Mouse (Mus musculus) forebrain, embryonic 11.5 days (tissue): ENCODE measurements around the gene Ppfibp1. TPM values are rescaled to one million over a fixed set of nuclear protein-coding genes. Genes with fewer than 3 reads are reported as not detected.

Experiments used
- ATAC-seq: fragments of 200-750 bp; cut with Nextera tagmentation; replicated peaks from 2 replicates; pipeline ENCODE4 v1.8.0; 2017; ENCODE audit warnings: moderate TSS enrichment; ENCODE audit not compliant: low FRiP score
- DNase-seq: peaks from one replicate; pipeline ENCODE4 v3.0.0-alpha.2; 2017; ENCODE audit warnings: low spot score
- H3K27ac ChIP-seq: fragments of 300-500 bp; sonication (generic); 2 replicates; pipeline ENCODE4 v1.5.1; 2014; ENCODE audit warnings: low read depth, low read length
- H3K27me3 ChIP-seq: fragments of 300-500 bp; sonication (generic); 2 replicates; pipeline ENCODE4 v1.6.1; 2014; ENCODE audit warnings: mild to moderate bottlenecking, low read length, mixed read lengths; ENCODE audit not compliant: control insufficient read depth, insufficient read depth
- H3K36me3 ChIP-seq: fragments of 300-500 bp; sonication (generic); 2 replicates; pipeline ENCODE4 v1.6.1; 2014; ENCODE audit warnings: mild to moderate bottlenecking, low read length, moderate library complexity, mixed read lengths; ENCODE audit not compliant: control insufficient read depth, insufficient read depth
- H3K4me1 ChIP-seq: fragments of 300-500 bp; sonication (generic); replicated peaks from 2 replicates; pipeline ENCODE4 v1.6.1; 2014; ENCODE audit warnings: low read length, mixed read lengths; ENCODE audit not compliant: control insufficient read depth, insufficient read depth
- H3K4me2 ChIP-seq: fragments of 300-500 bp; sonication (generic); 2 replicates; pipeline ENCODE4 v1.6.1; 2014; ENCODE audit warnings: low read depth, mild to moderate bottlenecking, low read length, moderate library complexity, mixed read lengths; ENCODE audit not compliant: severe bottlenecking
- H3K4me3 ChIP-seq: fragments of 300-500 bp; sonication (generic); 2 replicates; pipeline ENCODE4 v1.5.1; 2014; ENCODE audit warnings: low read depth, low read length
- H3K9ac ChIP-seq: fragments of 300-500 bp; sonication (generic); 2 replicates; pipeline ENCODE4 v1.6.1; 2014; ENCODE audit warnings: low read length
- H3K9me3 ChIP-seq: fragments of 300-500 bp; sonication (generic); 2 replicates; pipeline ENCODE4 v1.6.1; 2016; ENCODE audit warnings: low read length, mixed read lengths; ENCODE audit not compliant: control insufficient read depth
- WGBS: fragments of 180-500 bp; shearing (Covaris S2); extraction: QIAGEN DNeasy Blood & Tissue Kit; methylation state at CpG from one replicate; pipeline ENCODE4 v1.1.7; 2014; 5-methylcytosine and 5-hydroxymethylcytosine counted together
- polyA plus RNA-seq: library from polyadenylated mRNA; unstranded; fragments of >200 nt; fragmentation: Nextera tagmentation; extraction: Ambion mirVana; gene quantifications from 2 replicates; pipeline ENCODE4 v1.2.1, GENCODE M21; 2014

The Ppfibp1 gene
- polyA plus RNA-seq, 1 experiment from 2014 or later: 38.4 TPM

DNA sequence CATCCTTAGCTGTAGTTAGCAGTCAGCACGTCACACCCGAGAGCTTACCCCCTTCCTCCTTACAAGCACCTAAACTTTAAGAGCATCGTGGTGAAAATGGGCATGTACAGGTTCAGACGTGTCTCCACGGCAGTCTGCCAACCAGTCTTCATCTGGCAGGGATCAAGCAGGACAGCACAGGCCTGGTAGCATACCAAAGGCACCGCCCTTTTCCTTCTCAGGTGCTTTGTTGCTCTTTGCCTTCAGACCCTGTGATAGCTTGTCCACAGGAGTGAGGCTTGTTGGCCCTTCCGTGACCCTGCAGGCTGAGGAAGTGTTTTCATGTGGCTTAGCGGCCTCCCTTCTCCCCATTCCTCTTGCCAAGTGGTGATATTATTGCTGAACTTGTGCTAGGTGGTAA is 50.7 kb downstream of the Ppfibp1 start:
- no peak overlapping the region for H3K4me3 ChIP-seq
- no peak overlapping the region for H3K4me2 ChIP-seq
- no peak for ATAC-seq
- WGBS: 91% methylated on average over 8 of the region's 8 CpGs
- no peaks in the 10 kb centered on the region for H3K9me3 ChIP-seq
- H3K9ac ChIP-seq: no peak overlapping the region
- no peaks in the 10 kb centered on the region for H3K36me3 ChIP-seq
- H3K27me3 ChIP-seq: no peaks in the 10 kb centered on the region
- DNase-seq: no peak
- no peaks in the 10 kb centered on the region for H3K4me1 ChIP-seq
- no peak overlapping the region for H3K27ac ChIP-seq

DNA sequence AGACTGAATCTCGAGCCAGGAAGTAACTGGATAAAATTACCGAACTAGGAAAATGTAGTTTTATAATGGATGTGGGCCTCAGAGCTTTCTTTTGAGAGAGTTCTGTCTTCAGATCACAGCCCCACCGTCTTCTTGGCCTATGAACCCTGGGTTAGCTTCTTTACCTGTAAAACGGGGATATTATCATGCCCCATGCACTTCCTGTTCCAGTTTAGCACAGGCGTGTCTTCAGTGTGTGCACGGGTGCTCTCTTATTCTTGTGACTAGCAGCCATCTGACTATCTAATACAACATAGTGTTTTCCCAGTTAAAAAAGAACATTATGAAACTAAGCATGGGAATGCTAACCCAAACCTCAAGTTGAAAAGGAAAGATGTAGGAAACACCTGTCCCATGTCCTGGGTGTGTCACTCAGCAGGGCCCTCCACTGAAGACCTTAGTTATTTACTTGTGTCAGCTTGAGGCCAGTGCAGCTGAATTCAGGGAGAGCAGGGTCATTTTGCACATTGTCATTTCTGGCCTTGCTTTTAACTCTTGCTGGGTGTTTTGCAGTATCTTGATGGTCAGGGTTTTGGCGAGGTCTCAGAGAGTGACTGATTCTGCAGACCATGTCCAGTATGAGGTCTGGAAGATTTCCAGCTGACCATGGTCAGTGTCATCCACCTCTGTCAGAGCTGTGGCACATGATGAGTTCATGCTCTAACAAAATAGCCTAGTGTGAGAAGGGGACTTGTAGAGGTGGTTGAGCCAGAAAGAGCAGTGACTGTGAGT is 53.4 kb downstream of the Ppfibp1 start:
- no peak overlapping the region for H3K9ac ChIP-seq
- no peaks in the 10 kb centered on the region for H3K4me1 ChIP-seq
- no peak overlapping the region for H3K4me2 ChIP-seq
- no peak overlapping the region for H3K27ac ChIP-seq
- no peak for ATAC-seq
- no peak for DNase-seq
- no peaks in the 10 kb centered on the region for H3K9me3 ChIP-seq
- no peaks in the 10 kb centered on the region for H3K36me3 ChIP-seq
- WGBS: 90% methylated on average over 7 of the region's 7 CpGs
- H3K27me3 ChIP-seq: no peaks in the 10 kb centered on the region
- H3K4me3 ChIP-seq: no peak overlapping the region

DNA sequence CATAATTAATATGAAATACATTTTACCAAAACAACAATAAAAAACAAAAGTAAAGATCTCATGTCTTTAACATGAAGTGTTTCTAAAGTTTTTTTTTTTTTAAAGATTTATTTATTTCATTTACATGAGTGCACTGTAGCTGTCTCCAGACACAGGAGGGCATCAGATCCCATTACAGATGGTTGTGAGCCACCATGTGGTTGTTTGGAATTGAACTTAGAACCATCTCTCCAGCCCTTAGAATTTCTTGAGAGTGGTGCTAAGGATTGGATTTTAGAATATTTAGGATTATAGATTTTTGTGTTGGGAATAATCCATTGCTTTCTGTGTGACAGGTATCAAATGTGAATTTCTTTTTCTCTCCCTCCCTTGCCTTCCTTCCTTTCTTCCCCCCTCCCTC is 55.7 kb downstream of the Ppfibp1 start:
- H3K36me3 ChIP-seq: no peaks in the 10 kb centered on the region
- no peak overlapping the region for H3K4me2 ChIP-seq
- no peak overlapping the region for H3K4me3 ChIP-seq
- no peak overlapping the region for H3K27ac ChIP-seq
- H3K27me3 ChIP-seq: no peaks in the 10 kb centered on the region
- ATAC-seq (no peak), DNase-seq (no peak)
- no peaks in the 10 kb centered on the region for H3K9me3 ChIP-seq
- no peaks in the 10 kb centered on the region for H3K4me1 ChIP-seq
- no peak overlapping the region for H3K9ac ChIP-seq

DNA sequence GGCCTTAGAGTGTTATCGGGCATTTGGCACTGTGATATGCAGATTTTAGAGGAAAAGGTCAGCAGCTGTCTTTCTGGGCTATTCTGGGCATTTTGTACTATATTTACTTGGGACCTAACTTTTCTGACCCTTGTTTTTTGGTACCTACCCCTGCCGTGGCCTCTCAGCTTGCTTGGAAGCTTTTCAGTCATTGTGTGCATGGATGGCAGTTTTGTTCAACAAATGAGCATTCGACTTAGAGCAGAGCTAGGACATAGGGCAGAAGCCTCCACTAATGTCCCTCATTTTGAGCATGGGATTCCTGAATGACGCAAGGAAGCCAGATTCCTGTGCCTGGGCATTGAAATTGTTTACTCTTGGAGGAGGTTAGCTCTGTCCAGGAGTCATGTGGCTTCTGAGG is 56.5 kb downstream of the Ppfibp1 start:
- WGBS: 65% methylated on average over 4 of the region's 4 CpGs
- H3K4me2 ChIP-seq: no peak overlapping the region
- no peak overlapping the region for H3K27ac ChIP-seq
- H3K27me3 ChIP-seq: no peaks in the 10 kb centered on the region
- H3K4me3 ChIP-seq: no peak overlapping the region
- no peaks in the 10 kb centered on the region for H3K9me3 ChIP-seq
- no peak overlapping the region for H3K9ac ChIP-seq
- ATAC-seq: no peak
- DNase-seq: no peak
- H3K4me1 ChIP-seq: peaks cover 2% of the 10 kb centered on the region; the same call in 1 of the 2 replicates
- no peaks in the 10 kb centered on the region for H3K36me3 ChIP-seq

DNA sequence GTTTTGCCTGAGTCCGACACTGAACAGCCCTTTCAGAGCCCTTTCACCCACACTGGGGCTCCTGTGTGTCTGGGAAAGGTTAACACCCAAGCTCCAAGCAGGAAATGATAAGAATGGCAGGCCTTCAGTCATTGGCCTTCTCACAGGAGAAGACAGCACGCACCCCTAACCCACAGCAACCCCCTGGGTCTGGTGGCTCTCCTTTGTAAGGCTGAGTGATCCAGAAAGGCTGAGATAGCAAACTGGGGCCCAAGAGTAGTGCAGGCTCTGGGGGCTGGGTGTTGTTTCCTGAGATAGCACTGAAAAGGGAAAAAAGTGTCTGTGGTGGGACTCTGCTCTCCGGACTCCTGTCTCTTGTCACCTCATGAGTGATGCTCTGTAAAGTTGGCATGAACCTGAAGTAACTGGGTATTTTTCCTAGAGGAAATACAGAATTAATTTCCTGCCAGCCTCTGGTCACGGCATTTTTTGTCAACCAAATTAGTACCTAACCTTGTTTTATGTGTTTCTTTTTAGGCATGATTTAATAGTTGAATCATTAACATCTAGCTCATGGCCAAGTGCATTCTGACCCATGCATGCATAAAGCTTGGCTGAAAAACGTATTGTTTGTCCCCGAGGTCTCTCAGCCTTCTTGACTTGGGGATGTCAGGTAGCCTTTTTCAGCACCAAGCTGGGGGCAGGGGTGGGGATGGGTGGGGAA is 58.2 kb downstream of the Ppfibp1 start:
- ATAC-seq (no peak), DNase-seq (no peak)
- H3K9ac ChIP-seq: no peak overlapping the region
- H3K36me3 ChIP-seq: no peaks in the 10 kb centered on the region
- H3K27ac ChIP-seq: no peak overlapping the region
- peaks cover 4% of the 10 kb centered on the region; the same call in 1 of the 2 replicates for H3K4me1 ChIP-seq
- H3K27me3 ChIP-seq: no peaks in the 10 kb centered on the region
- no peaks in the 10 kb centered on the region for H3K9me3 ChIP-seq
- WGBS: 81% methylated on average over 6 of the region's 6 CpGs
- H3K4me3 ChIP-seq: no peak overlapping the region
- no peak overlapping the region for H3K4me2 ChIP-seq

DNA sequence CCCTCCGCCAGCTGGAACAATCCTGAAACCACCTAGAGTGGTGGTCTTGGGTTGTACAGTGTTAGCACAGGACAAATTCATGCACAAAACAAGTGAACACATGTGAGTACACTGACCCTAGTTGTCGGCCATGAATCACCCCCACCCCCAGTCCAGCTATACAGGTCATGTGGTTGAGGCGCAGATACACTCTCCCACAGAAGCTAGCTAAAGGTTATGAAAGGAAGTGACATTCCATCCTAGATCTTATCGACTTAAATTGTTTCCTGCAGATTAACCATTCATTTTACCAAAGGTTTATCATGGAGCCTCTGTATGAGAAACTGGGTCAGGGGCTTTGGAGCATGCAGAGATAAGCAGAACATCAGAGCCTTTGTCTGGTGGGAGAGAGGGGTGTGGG is 58.9 kb downstream of the Ppfibp1 start:
- Histone ChIP-seq H3K4me3 (no peak overlapping the region), H3K27ac (no peak overlapping the region), H3K9ac (no peak overlapping the region), H3K4me1 (peaks cover 4% of the 10 kb centered on the region; the same call in 1 of the 2 replicates), H3K4me2 (no peak overlapping the region), H3K27me3 (no peaks in the 10 kb centered on the region), H3K9me3 (no peaks in the 10 kb centered on the region), H3K36me3 (no peaks in the 10 kb centered on the region)
- 77% methylated on average over 4 of the region's 4 CpGs for WGBS
- DNase-seq: no peak
- ATAC-seq: no peak

DNA sequence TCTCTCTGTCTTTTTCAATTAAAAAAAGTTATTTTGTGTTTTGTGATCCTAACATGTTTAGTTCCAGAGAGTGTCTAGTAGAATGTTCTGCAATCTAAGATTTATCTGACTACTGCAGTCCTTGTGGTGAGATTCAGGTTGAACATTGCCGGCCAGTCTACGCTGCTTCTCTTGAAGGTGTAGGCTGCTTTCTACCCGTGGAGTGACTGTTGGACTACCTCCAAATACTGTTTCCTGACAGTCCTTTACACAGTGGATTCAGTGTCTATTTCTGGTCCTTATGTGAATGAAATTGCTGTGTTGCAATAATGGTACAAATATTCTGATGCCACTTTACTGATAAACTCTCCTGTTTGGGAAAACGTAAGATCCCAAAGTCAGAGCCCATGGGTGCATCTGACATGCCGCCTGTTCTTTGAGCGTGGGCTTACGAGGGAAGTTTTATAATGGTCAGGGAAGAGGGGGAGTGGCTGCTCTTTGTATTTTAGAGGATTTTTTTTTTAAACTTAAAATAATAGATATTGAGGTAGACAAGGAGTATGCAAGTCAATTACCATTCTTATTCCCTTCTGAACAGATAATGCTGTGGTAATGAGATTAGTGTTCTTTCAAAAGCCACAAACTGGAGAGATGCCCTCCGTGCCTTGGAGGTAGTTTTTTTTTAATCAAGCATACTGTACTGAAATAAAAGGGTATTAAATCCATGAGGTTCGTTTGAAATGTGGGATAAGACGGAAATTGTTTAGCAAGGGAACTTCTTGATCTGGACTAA is 61.6 kb downstream of the Ppfibp1 start:
- no peak for DNase-seq
- no peaks in the 10 kb centered on the region for H3K9me3 ChIP-seq
- 37% methylated on average over 10 of the region's 10 CpGs for WGBS
- no peaks in the 10 kb centered on the region for H3K36me3 ChIP-seq
- no peaks in the 10 kb centered on the region for H3K27me3 ChIP-seq
- H3K9ac ChIP-seq: no peak overlapping the region
- ATAC-seq: no peak
- H3K4me3 ChIP-seq: no peak overlapping the region
- no peak overlapping the region for H3K27ac ChIP-seq
- no peak overlapping the region for H3K4me2 ChIP-seq
- H3K4me1 ChIP-seq: peaks cover 4% of the 10 kb centered on the region; the same call in 1 of the 2 replicates

DNA sequence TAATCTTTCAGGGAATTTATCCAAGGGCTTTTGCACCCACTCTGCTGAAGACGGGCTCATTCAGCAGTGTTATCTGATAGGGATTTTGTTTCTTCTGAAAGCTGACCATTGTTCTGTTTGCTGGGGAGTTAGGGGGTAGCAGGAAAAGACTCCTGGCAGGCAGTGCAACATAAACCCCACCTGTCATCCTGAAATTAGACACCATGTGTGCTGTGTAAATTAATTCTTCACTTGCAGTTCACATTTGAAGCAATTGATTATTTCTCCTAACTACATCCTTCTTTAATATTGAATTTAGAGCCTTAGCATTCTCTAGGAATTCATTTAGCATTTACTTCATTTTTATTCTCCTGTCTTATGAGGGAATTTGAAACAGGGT is 62.2 kb downstream of the Ppfibp1 start:
- H3K4me3 ChIP-seq: no peak overlapping the region
- peaks cover 4% of the 10 kb centered on the region; the same call in 1 of the 2 replicates for H3K4me1 ChIP-seq
- no peaks in the 10 kb centered on the region for H3K9me3 ChIP-seq
- WGBS: 7% methylated on average over 1 of the region's 1 CpGs
- DNase-seq (no peak), ATAC-seq (no peak)
- no peak overlapping the region for H3K9ac ChIP-seq
- no peak overlapping the region for H3K27ac ChIP-seq
- H3K4me2 ChIP-seq: no peak overlapping the region
- H3K27me3 ChIP-seq: no peaks in the 10 kb centered on the region
- H3K36me3 ChIP-seq: no peaks in the 10 kb centered on the region
